Mouse (Mus musculus) heart, postnatal 25 days (tissue): ENCODE measurements around the gene Dtd2. TPM values are rescaled to one million over a fixed set of nuclear protein-coding genes. Genes with fewer than 3 reads are reported as not detected.

Experiments
- DNase-seq: peaks from one replicate; pipeline ENCODE4 v3.0.0; 2022; ENCODE audit warnings: low spot score
- intact Hi-C: fragments of 180-260 bp; cut with DNase I; formaldehyde crosslinking; loops from one replicate; pipeline ENCODE4 v1.15.1; 2025
- total RNA-seq, 2 experiments: library from RNA; stranded (reverse); gene quantifications; 2 replicates each; pipeline ENCODE4 v1.2.3; 2021

Gene Dtd2
- total RNA-seq: 1 to 10 TPM; 4.9 to 5.2 TPM

DNA sequence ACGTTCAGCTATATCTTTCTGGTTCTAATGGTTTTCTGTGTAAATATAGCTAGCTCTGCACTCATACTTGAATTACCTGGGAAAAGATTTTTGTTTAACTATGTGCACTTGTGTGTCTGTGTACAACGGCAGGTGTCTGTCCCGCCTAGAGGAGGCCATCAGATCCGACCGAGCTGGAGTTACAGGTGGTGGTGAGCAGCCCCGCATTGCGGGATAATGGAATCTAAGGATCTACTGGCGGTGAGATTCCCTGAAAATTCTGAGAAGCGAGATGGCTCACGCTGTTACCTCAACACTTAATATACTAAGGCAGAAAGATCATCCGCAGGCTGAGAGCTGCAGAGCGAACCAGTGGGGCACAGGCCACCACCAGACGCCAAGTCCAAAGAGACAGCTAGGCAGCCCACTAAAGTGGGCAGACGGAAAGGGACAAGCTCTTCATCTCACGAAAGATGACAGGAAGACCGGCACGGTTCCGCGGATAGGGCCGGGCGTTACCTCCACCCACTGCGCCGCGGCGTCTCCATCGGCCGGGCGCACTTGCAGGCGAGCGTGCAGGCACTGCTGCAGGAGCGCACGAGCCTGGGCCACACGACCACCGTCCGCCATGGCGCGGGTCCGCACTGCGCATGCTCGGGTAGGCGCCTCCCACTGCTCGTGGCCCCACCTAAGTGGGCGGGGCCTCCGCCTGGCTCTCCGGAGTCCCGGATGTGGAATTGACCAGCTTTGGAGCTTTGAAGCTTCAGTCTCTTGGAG lies at the start of gene Dtd2:
TSS of gene Dtd2 (minus strand) at position 625 of the 756 bp plus-strand sequence.
- peak; percentile 82 for DNase-seq
- intact Hi-C loops: no loop called here

- intact Hi-C loops: no loop called here
- no peak for DNase-seq
These were observed 43.0 kb upstream of the Dtd2 start for GRCm38 (mm10) chr12:52049324-52049723.

DNA sequence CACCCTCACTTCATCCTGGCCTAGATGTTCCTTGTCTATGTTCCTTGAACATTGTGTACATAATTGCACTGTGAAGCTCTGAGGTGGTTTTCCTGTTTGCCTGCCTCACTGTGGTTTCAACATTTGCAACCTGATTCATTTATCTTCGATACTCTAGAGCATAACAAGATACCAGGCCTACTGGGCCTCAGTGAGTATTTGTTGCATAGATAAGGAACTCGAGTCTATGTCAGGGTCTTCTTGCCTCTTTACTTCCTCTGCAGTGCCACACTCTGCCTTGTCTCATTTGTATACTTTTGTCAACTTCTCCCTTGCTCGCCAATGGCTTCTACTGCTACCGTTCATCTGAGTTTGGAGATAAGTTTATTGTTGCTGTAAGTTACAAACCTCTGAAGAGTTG lies 40.1 kb upstream of the Dtd2 start:
- DNase-seq: no peak
- intact Hi-C loops: no loop called here

GRCm38 (mm10) chr12:52042818-52043336 lies 36.6 kb upstream of the Dtd2 start:
- intact Hi-C loops: no loop called here
- no peak for DNase-seq

GRCm38 (mm10) chr12:52038352-52038751 lies 32.1 kb upstream of the Dtd2 start:
- no peak for DNase-seq
- intact Hi-C loops: loop anchor here (2.0 to 10.0 kb wide), 2 partner anchors 446 to 598 kb away; no protein-coding TSS in a partner anchor

- intact Hi-C loops: loop anchor here (10.0 kb wide), 1 partner anchor 450 kb away; no protein-coding TSS in a partner anchor
These were observed 28.7 kb upstream of the Dtd2 start for GRCm38 (mm10) chr12:52034956-52035355.

DNA sequence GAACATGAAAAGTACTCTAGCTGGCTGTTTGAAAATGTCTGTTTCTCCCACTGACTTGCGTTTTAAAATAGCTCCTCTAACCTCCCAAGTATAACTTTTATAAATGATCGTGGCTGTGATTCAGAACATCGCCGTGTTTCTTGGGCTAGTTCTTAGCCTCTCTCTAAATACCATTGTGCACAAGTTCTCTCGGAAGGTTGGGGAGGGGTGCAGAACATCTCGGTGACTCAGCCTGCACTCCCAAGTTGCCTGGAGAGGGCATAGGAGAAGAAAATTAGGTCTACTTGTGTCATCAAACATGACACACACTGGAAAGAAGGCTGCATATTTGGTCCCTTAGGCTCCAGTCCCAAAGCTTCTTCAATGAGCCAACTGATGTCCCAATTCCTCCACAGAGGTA lies 26.0 kb upstream of the Dtd2 start:
- DNase-seq: no peak

More at GRCm38 (mm10) chr12:52034956-52035355, 28.7 kb upstream of the Dtd2 start:
- DNase-seq: no peak

DNA sequence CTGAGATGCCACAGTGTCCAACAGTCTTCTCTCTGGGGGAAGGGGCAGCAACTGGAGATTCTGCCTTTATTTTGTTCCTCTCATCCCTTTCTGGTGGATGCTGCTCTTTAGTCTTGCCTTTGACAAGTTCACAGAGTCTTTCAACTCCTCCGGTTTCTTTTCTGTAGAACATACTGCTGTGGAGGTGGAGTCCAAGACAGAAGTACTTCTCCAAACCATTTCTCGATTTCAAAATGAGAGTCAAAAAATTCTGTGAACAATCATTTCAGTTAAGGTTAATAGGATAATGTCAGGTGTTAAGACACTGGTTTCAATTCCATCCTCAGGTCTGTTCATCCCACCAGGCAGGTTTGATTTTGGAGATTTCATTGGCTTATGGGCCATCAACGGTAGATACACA lies 21.7 kb upstream of the Dtd2 start, which contains the start of gene Gpr33:
TSS of gene Gpr33 (minus strand) at position 101 of the 400 bp plus-strand sequence.
- intact Hi-C loops: no loop called here
- DNase-seq: no peak

More for the DNA sequence above, 26.0 kb upstream of the Dtd2 start:
- intact Hi-C loops: loop anchor here (10.0 kb wide), 1 partner anchor 453 kb away; no protein-coding TSS in a partner anchor

- intact Hi-C loops: loop anchor here (5.0 kb wide), 2 partner anchors 623 to 883 kb away; no protein-coding TSS in a partner anchor
- DNase-seq: no peak
These were observed 8.3 kb upstream of the Dtd2 start for GRCm38 (mm10) chr12:52014494-52015029.

- intact Hi-C loops: loop anchor here (5.0 kb wide), 2 partner anchors 623 to 883 kb away; no protein-coding TSS in a partner anchor
These were observed 7.7 kb upstream of the Dtd2 start for GRCm38 (mm10) chr12:52014044-52014443.

DNA sequence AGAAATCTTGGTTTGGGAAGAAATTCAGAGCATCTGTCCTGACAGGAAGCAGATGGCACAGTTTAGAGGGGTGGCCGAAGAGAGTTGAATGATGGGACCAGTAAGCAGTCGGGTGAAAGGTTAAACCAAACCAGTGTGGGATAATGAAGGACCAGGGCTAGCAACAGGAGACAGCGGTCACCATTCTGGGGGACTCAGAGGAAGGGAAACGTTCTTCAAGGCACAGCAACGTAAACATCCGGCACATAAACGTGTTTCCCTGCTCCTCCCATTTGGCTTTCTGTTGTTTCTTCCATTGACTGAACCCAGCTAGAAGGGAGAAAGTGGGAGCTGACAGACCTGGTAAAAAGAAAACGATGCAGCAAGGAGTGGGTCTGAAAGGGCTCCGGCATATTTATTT lies 7.0 kb upstream of the Dtd2 start:
- intact Hi-C loops: loop anchor here (5.0 kb wide), 2 partner anchors 624 to 884 kb away; no protein-coding TSS in a partner anchor

More at GRCm38 (mm10) chr12:52014044-52014443, 7.7 kb upstream of the Dtd2 start:
- no peak for DNase-seq

GRCm38 (mm10) chr12:52012159-52012558 lies 5.9 kb upstream of the Dtd2 start:
- intact Hi-C loops: loop anchor here (5.0 kb wide), 2 partner anchors 625 to 885 kb away; no protein-coding TSS in a partner anchor
- DNase-seq: no peak

More for the DNA sequence above, 7.0 kb upstream of the Dtd2 start:
- DNase-seq: no peak

DNA sequence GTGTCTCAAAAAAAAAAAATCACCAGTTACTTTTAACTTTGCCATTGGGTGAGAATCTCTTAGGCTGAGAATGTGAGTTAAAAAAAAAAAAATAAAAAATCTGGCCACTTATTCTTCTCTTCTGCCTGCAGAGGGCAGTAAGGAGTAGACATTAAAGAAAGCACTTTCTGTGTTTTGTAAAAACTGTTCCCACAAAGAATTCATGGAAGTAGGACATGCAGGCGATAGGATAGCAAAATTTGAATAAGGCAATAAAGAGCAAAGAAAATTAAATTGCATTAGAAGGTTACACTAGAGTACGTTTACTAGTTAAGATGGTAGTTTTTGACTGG lies 4.3 kb upstream of the Dtd2 start:
- intact Hi-C loops: loop anchor here (1.0 to 5.0 kb wide), 3 partner anchors 627 to 887 kb away; no protein-coding TSS in a partner anchor
- no peak for DNase-seq

GRCm38 (mm10) chr12:52009928-52010629 lies 3.8 kb upstream of the Dtd2 start:
- DNase-seq: no peak
- intact Hi-C loops: loop anchor here (1.0 to 5.0 kb wide), 3 partner anchors 627 to 887 kb away; no protein-coding TSS in a partner anchor

GRCm38 (mm10) chr12:52006633-52006994 lies 313 bp upstream of the Dtd2 start:
- DNase-seq: no peak
- intact Hi-C loops: no loop called here

DNA sequence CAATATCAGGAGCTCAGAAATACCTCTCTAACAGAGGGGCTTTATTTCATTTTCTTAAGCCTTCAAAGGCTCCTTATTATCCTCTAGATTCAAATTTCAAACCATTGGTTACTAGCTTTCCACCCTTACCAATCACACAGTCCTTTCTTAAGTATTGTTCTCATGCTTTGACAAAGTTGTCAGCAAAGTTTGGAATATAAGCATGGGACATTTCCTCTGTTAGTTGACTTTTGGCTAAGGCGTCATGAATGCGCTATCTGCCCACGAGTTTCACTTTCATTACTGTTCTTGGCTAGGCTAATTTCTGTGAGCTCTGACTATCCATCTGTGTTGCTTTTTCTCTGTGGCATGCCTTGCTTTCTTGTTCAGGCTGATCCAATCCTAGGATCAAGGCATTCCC lies 3.6 kb downstream of the Dtd2 start:
- DNase-seq: no peak
- intact Hi-C loops: loop anchor here (5.0 kb wide), 1 partner anchor 175 kb away; the partner anchor contains the start of gene Hectd1

- no peak for DNase-seq
- intact Hi-C loops: loop anchor here (2.0 to 5.0 kb wide), 2 partner anchors 53 to 174 kb away; partner anchors contain the start of gene Hectd1
These were observed 4.8 kb downstream of the Dtd2 start for GRCm38 (mm10) chr12:52001544-52001943.

DNA sequence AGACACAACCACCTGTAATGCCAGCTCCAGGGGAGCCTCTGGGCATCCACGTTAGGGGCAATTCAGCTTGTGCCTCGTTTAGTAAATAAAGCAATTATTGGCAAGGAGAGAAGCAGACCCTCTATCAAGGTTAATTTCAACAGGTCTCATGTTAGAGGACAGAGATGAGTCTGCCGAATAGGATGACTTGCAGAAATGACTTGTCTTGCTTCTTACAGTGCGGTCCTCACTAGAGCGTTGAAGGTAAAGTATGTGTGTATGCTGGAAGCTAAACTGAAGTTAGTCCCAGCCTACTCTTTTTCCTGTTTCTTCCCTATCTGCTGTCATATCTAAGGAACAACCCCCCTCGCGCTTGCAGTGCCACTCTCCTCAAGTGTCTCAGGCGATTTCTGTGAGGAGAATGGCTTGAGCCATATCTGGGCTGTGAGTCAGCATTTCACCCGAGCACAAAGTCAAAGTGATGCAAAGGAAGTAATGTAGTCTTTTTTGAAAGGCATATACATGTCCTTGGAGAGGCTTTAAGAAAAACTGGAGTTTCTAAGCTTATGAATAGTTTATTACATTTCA lies 7.9 kb downstream of the Dtd2 start:
- intact Hi-C loops: loop anchor here (2.0 kb wide), 1 partner anchor 28 kb away; the partner anchor contains the start of gene Heatr5a
- no peak for DNase-seq

DNA sequence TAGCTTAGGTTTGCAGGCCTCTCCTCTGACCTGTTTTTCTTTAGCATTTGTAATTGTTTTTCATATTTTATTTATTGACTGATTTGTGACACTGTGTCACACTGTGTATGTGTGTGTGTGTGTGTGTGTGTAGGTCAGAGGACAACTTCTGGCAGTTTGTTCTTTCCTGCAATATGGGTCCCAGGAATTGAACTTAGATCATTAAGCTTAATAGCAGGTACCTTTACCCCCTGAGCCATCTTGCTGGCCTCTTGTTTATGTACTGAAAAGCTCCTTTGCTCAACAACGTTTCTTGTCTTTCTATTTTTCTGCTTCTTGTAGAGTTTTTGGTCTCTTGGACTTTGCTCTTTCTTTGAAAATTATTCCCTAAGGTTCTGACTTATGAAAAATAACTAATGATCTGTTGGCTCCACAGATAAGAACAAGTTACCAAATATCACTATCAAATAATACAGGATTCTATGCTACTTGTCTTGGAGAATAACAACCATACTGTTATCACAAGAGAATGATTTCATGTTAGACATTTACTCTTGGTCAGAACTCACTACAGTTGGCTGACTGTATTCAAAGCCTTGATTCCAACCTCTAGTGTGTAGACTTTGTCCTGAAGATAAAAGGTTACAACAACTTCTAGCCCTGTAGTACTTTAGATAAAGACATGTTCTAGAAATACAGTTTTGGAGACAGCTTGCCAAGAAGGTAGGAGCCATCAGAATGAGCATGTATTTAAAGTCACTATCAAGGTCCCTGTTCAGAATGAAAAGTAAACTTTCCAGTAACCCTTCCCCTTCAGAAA lies 10.4 kb downstream of the Dtd2 start:
- intact Hi-C loops: no loop called here
- no peak for DNase-seq
